Mouse (Mus musculus): ENCODE measurements around the gene Irgm1. TPM values are rescaled to one million over a fixed set of nuclear protein-coding genes. Genes with fewer than 3 reads are reported as not detected.
"Not testable (repeated sequence)": the region's sequence is repeated elsewhere in the genome, so short reads cannot be mapped to it uniquely, and the experiment has no call there.

Gene Irgm1
- total RNA-seq (2021) (10 to 100 TPM; 19.8 to 22.3 TPM), polyA plus RNA-seq (2012; rRNA removed) (4.1 and 6.3 TPM in 2 replicates)
- long read RNA-seq, transcript Irgm1-201 (3 exons, 2,259 nt): minor isoform, 6 of 15 reads
- long read RNA-seq, transcript Irgm1-202 (2 exons, 2,082 nt): major isoform, 8 of 15 reads
- long read RNA-seq, partial matches to known transcripts: 1 of 15 reads
- long read RNA-seq, other reads (novel, unspliced or antisense): 0 of 15 reads

GRCm38 (mm10) chr11:48871201-48871772, at the start of gene Irgm1:
TSS of gene Irgm1 (minus strand) at chr11:48871683.
- peak; percentile 85 for DNase-seq

- DNase-seq: no peak
Measured at GRCm38 (mm10) chr11:48918380-48918779, 46.9 kb upstream of the Irgm1 start.

GRCm38 (mm10) chr11:48913611-48914010, 42.1 kb upstream of the Irgm1 start:
- no peak for DNase-seq

- DNase-seq: no peak
Measured at GRCm38 (mm10) chr11:48908459-48908858, 37.0 kb upstream of the Irgm1 start.

- no peak for DNase-seq
Measured at GRCm38 (mm10) chr11:48902021-48902420, 30.5 kb upstream of the Irgm1 start, which contains the start of gene Gm5431. TSS of gene Gm5431 (minus strand) at chr11:48902214.

GRCm38 (mm10) chr11:48901567-48901930, 30.1 kb upstream of the Irgm1 start:
- DNase-seq: not testable (repeated sequence)

- DNase-seq: not testable (repeated sequence)
Measured at GRCm38 (mm10) chr11:48900654-48901566, 29.4 kb upstream of the Irgm1 start.

- no peak for DNase-seq
Measured at GRCm38 (mm10) chr11:48898812-48899431, 27.4 kb upstream of the Irgm1 start.

- no peak for DNase-seq
Measured at GRCm38 (mm10) chr11:48876680-48877079, 5.2 kb upstream of the Irgm1 start.

GRCm38 (mm10) chr11:48875343-48875837, 3.9 kb upstream of the Irgm1 start:
- DNase-seq: not testable (repeated sequence)

GRCm38 (mm10) chr11:48874465-48874864, 3.0 kb upstream of the Irgm1 start:
- peak; percentile 52 for DNase-seq

- no peak for DNase-seq
Measured at GRCm38 (mm10) chr11:48873591-48874290, 2.3 kb upstream of the Irgm1 start.

GRCm38 (mm10) chr11:48872695-48873300, 1.3 kb upstream of the Irgm1 start:
- peak; percentile 19 for DNase-seq

GRCm38 (mm10) chr11:48871817-48872541, 496 bp upstream of the Irgm1 start:
- DNase-seq: peak; percentile 76

- DNase-seq: no peak
Measured at GRCm38 (mm10) chr11:48870781-48871180, 702 bp downstream of the Irgm1 start.

GRCm38 (mm10) chr11:48869380-48870110, 1.9 kb downstream of the Irgm1 start:
- peak; percentile 18 for DNase-seq

GRCm38 (mm10) chr11:48866481-48866880, 5.0 kb downstream of the Irgm1 start:
- DNase-seq: no peak

GRCm38 (mm10) chr11:48863808-48864207, 7.7 kb downstream of the Irgm1 start:
- no peak for DNase-seq

GRCm38 (mm10) chr11:48862784-48863319, 8.6 kb downstream of the Irgm1 start:
- DNase-seq: no peak
